Mouse (Mus musculus) adrenal gland, adult 10 weeks (tissue): ENCODE results near the gene Lyrm1. TPM values are rescaled to one million over a fixed set of nuclear protein-coding genes. Genes with fewer than 3 reads are reported as not detected.

Experiments
- polyA plus RNA-seq: library from polyadenylated mRNA; stranded (reverse); fragments of 350-450 nt; fragmentation: Illumina TruSeq; extraction: RNeasy Lipid Tissue Mini Kit (QIAGEN cat#74804); gene quantifications from one replicate; pipeline ENCODE4 v1.2.3, GENCODE M21; 2014; ENCODE audit warnings: low read depth, low replicate concordance

The Lyrm1 gene
- 15.5 TPM for polyA plus RNA-seq

GRCm38 (mm10) chr7:119895639-119896512 lies at the start of gene Lyrm1, which contains the start of gene Dcun1d3:
Gene Lyrm1 (plus strand): TSS chr7:119895861.
Gene Dcun1d3 (minus strand): TSS chr7:119896298.

Other genes starting within 250 kb of the Lyrm1 start
- not detected for gene Acsm4, start 205.8 kb upstream of the Lyrm1 start, polyA plus RNA-seq
- gene Thumpd1, start 175.1 kb upstream of the Lyrm1 start, polyA plus RNA-seq: 66.9 TPM
- 137 TPM for gene Acsm3, start 134.9 kb upstream of the Lyrm1 start, polyA plus RNA-seq
- 14.9 TPM for gene Rexo5, start 101.9 kb upstream of the Lyrm1 start, polyA plus RNA-seq
- gene Eri2, start 101.8 kb upstream of the Lyrm1 start, polyA plus RNA-seq: 24.7 TPM
- gene Dcun1d3, start 437 bp downstream of the Lyrm1 start, polyA plus RNA-seq: 24.4 TPM
- not detected for gene Dnah3, start 199.4 kb downstream of the Lyrm1 start, polyA plus RNA-seq
- 199 TPM for gene Tmem159, start 206.5 kb downstream of the Lyrm1 start, polyA plus RNA-seq
- not detected for gene Zp2, start 249.4 kb downstream of the Lyrm1 start, polyA plus RNA-seq